10 mouse cellular contexts compared by ENCODE assay signal in the genomic region with DNA sequence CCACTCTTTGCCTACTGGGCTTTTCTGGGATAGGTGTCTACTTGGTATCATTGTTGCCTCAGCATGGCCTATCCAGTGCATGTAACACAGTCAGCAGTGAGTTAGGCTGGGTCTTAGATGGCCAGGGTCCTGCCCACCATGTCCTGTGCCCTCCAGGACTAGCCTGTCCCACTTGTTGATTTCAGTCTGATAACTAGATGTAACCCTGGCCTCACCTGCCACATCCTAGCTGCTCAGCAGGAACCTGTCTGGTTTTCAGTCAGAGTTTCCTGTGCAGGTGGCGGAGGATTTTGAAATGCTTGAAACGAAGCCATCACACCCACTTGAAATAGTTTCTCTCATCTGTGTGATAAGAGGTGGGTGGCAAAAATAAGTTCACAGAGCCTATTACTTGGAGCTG.
DNase-seq lines count a peak whose midpoint lies in the region; ATAC-seq and TF ChIP-seq lines count a peak whose summit lies in the region.
"Had no signal": no experiment of that assay in that cellular context is flagged by ENCODE, and none has a peak within 500 bp of the region (broad histone marks: within the 10 kb centered on the region; RNA-seq: fewer than 3 reads in every experiment).

No protein-coding gene starts in this region.

- no peaks in the 10 kb centered on the region for H3K9me3 ChIP-seq in kidney, postnatal 0 days (replicated peaks; ENCODE audit: low read length)
- H3K9me3 ChIP-seq: embryonic facial prominence, embryonic 13.5 days had no signal

- no peak overlapping the region for H3K9ac ChIP-seq in kidney, postnatal 0 days (ENCODE audit: low read depth, low read length)
- H3K9ac ChIP-seq: embryonic facial prominence, embryonic 13.5 days had no signal

- 80% methylated on average over 2 of the region's 2 CpGs for whole genome bisulfite sequencing in kidney, postnatal 0 days

- no peak overlapping the region for H3K4me2 ChIP-seq in kidney, postnatal 0 days (ENCODE audit: low read length)
- H3K4me2 ChIP-seq: embryonic facial prominence, embryonic 13.5 days had no signal

- ATAC-seq in kidney, postnatal 0 days (replicated peaks; ENCODE audit: low FRiP score, low read depth), result no peak
- ATAC-seq in granulocyte monocyte progenitor cell, adult 5-6 weeks (replicated peaks; ENCODE audit: poor library complexity, severe bottlenecking), result no peak
- ATAC-seq in megakaryocyte-erythroid progenitor cell, adult 5-6 weeks (replicated peaks; ENCODE audit: low FRiP score, low TSS enrichment, poor library complexity, severe bottlenecking), result no peak

- H3K4me1 ChIP-seq in kidney, postnatal 0 days (replicated peaks; ENCODE audit: insufficient read depth, low read length), result peaks cover 18% of the 10 kb centered on the region; the same call in 1 of the 2 replicates
- peaks cover 29% of the 10 kb centered on the region for H3K4me1 ChIP-seq in embryonic fibroblast, embryonic 13.5 days (ENCODE audit: control insufficient read depth, insufficient read depth, low read length)

- H3K4me3 ChIP-seq in kidney, postnatal 0 days (replicated peaks; ENCODE audit: low read depth, low read length), result no peak overlapping the region
- no peak overlapping the region for H3K4me3 ChIP-seq in embryonic fibroblast, embryonic 13.5 days (ENCODE audit: insufficient read depth, low read length)
- H3K4me3 ChIP-seq: embryonic facial prominence, embryonic 13.5 days had no signal

- no peak for DNase-seq in kidney, postnatal 0 days (ENCODE audit: low spot score)
- no peak for DNase-seq in kidney, adult 8-10 months
- peak; percentile 52 for DNase-seq in lung, postnatal 25 days (ENCODE audit: low spot score)
- peak; percentile 57 for DNase-seq in thymus, postnatal 4 days
- DNase-seq: cerebellum, adult 11-12 months; gastrocnemius, postnatal 14 days had no signal

- no peak for TF ChIP-seq CTCF in kidney, postnatal 0 days (IDR thresholded peaks at IDR 0.05; ENCODE audit: low read depth)
- no peak for TF ChIP-seq CTCF in embryonic fibroblast, embryonic 13.5 days (IDR thresholded peaks at IDR 0.05; ENCODE audit: borderline replicate concordance, insufficient read depth, low read length)

- no peaks in the 10 kb centered on the region for H3K36me3 ChIP-seq in kidney, postnatal 0 days (ENCODE audit: insufficient read depth, low read length)
- H3K36me3 ChIP-seq: embryonic facial prominence, embryonic 13.5 days had no signal

- TF ChIP-seq POLR2A in embryonic fibroblast, embryonic 13.5 days (IDR thresholded peaks at IDR 0.05; ENCODE audit: low read depth, low read length), result no peak

- no peaks in the 10 kb centered on the region for H3K27me3 ChIP-seq in kidney, postnatal 0 days (ENCODE audit: insufficient read depth, low read length)
- H3K27me3 ChIP-seq: embryonic facial prominence, embryonic 13.5 days had no signal

- H3K27ac ChIP-seq in kidney, postnatal 0 days, result peak overlapping the region; percentile 76
- H3K27ac ChIP-seq in embryonic fibroblast, embryonic 13.5 days (ENCODE audit: insufficient read depth, low read length), result peak overlapping the region; percentile 82
- H3K27ac ChIP-seq: embryonic facial prominence, embryonic 13.5 days had no signal

Comparison
In these comparisons a context has a peak if more than half of its experiments do, and no peak if none do; other contexts are left out.
1. DNase-seq: peak in lung, postnatal 25 days (single experiment) and thymus, postnatal 4 days (single experiment); none in kidney, postnatal 0 days (single experiment) and kidney, adult 8-10 months (0 of 2).